Mouse (Mus musculus) megakaryocyte progenitor cell, adult 5-6 weeks (primary cell): Measurements from ENCODE around the gene Lig4. TPM values are rescaled to one million over a fixed set of nuclear protein-coding genes. Genes with fewer than 3 reads are reported as not detected.

ENCODE experiments used
- ATAC-seq: replicated peaks from 2 replicates; pipeline ENCODE4 v1.8.0; 2016; ENCODE audit warnings: mild to moderate bottlenecking, moderate TSS enrichment, inconsistent platforms; ENCODE audit not compliant: poor library complexity
- total RNA-seq, 2 experiments: library from RNA; stranded (forward) in 1 of 2; stranded (reverse) in 1 of 2; fragments of 157-497, 149-512 nt in 1 of 2; fragments of 200-1000 nt in 1 of 2; gene quantifications; 2 replicates each; pipeline versions ENCODE4 v1.2.3 to v1.2.4; 2015 to 2017

The Lig4 gene
- total RNA-seq (2015), result 1.7 and 1.9 TPM in 2 replicates
- 0.71 and 2.2 TPM in 2 replicates for total RNA-seq (2017)

DNA sequence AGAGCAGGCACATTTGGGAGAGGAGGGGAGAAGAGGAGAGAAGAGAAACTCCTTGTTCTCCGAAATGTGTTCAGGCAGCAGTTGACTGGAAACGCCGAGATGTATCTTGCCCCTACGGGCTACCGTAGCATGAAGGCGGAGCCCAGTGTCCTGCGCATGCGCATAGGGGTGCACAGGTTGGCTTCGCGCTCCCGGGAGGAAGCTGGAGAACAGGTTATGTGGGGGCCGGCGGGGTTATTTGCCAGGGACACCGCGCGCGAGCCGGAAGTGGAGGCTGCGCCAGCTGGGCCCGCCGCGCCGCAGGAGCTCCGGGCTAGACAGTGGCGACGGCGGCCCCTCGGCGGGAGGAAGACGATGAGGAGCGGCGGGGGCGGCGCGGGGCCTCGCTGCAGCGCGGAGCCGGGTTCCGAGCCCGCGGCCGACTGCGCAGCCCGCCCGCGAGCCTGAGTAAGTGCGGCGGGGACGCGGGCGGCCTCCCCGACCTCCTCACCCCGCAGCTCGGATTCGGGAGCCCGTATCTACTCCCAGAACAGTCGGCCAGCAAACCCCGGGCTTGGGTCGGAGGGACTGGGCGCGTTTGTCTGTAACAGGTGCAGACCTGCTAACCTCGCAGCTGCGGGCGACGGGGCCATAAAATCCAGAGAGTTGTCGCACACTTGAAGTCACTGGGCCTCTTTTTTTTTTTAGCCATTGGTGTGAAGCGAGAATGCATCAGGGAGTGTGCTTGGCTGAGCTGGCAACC is at the start of gene Lig4, which contains the start of gene Abhd13:
TSS of gene Lig4 (minus strand) at position 114 of the 742 bp plus-strand sequence.
TSS of gene Abhd13 (plus strand) at position 135 of the 742 bp plus-strand sequence.
- peak; percentile 79 for ATAC-seq

DNA sequence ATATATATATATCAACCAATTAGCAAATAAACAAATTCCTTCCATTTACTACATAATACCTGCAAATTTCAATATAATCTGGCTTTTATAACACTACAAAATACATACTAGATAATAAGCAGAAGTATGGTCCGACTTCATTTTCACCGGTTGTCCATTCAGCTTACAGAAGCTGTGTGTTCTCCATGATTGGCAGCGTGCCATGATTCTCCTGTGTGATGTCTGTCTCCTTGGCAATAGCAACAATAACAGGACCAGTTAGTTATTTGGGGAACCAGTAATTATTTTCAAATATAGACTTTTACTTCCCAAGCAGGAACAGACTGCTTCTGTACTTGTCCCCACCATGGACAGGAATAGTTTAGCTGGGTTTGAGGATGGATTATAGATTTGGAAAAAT is 39.7 kb upstream of the Lig4 start:
- ATAC-seq, result no peak

DNA sequence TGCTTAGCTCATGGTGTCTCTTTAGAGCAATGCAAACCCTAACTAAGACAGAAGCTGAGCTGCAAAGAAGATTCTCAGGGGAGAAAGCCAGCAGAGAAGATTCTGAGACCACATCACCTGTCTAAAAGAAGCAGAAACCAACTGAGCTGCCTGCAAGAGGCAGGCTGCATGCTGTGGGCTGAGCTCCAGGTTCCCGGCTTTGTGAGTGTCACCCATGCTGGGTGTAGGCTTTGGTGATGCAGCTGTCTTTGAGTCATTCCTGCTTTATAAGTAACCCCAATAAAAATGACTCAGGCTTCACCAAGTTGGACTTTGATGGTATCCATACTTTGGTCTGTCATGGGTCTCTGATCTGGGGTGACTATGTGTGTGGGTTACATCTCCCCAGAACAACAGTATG is 38.8 kb upstream of the Lig4 start:
- no peak for ATAC-seq

DNA sequence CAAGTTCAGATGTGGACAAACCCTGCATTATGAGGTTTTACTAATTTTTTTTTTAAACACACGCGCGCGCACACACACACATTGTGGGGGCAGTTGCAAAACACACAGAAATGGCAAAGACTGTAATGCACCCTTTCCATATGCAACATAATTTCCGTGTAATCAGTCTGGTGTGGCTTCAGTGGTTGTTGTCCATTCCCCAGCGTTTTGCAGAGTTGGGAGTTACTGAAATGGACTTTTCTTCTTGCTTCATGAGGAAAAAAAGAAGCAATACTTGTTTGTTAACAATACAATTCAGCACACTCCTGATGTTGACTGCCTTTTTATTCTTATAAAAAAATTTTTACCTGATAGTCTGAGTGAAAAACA is 30.2 kb upstream of the Lig4 start:
- ATAC-seq, result peak; percentile 32; the same call in 1 of the 2 replicates

DNA sequence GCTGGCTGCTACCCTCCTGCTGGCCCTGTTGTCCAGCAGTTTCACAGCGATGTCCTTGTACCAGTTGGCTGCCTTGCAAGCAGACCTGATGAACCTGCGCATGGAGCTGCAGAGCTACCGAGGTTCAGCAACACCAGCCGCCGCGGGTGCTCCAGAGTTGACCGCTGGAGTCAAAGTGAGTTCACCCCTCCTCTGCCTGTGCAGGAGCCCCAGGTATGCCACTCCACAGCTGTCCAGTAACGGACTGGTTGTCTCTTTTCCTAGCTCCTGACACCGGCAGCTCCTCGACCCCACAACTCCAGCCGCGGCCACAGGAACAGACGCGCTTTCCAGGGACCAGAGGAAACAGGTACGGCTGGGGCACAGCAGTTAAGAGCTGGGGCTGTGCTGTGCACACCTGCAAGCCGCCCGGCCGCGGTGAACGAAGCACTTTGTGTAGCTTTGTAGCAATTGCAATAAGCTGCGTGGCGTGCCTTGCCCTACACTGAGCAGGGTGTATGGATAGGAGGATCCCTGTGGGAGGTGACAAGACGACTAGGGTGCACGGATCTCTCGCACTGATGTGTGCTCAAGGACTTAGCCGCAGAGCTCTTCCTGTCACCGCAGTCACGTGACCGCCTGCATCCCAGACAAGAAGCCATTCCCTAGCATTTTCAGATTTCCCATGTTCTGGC is 29.6 kb upstream of the Lig4 start:
- peak; percentile 53 for ATAC-seq

DNA sequence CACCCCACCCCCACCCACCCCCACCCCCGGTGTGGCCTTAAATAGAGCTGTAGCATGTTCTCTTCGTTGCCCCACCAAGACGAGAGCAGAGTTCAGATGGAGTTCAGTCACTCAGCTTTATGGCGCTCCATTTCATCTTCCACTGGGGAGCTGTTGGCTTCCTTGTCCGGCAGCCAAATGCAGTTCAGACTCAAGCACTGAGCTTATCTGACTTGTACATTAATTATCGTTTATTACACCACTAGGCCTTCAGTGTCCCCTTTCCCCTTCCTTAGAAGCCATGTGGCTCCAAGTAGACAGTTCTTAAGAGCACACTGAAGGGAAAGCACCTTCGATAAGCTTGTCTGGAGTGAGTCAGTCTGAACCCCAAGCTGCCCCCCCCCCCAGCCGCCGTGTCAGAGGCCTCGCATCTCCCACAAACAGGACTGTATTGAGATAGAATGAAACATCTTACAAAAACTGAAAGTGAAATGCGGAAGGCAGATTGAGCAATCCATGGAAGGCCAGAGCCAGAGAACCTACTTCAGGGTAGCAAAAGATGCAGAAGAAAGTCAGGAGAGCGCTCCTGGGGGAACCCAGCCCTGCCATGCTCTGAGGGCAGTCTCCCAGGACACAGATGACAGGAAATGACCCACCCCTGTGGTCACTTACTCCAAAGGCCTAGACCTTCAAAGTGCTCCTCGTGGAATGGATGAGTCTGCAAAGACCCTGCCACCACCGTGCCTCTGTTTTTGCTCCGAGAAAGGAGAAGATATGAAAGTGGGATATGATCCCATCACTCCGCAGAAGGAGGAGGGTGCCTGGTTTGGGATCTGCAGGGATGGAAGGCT is 28.9 kb upstream of the Lig4 start, which contains the start of gene Tnfsf13b:
TSS of gene Tnfsf13b (plus strand) at position 312 of the 830 bp plus-strand sequence.
- ATAC-seq, result peak; percentile 88

DNA sequence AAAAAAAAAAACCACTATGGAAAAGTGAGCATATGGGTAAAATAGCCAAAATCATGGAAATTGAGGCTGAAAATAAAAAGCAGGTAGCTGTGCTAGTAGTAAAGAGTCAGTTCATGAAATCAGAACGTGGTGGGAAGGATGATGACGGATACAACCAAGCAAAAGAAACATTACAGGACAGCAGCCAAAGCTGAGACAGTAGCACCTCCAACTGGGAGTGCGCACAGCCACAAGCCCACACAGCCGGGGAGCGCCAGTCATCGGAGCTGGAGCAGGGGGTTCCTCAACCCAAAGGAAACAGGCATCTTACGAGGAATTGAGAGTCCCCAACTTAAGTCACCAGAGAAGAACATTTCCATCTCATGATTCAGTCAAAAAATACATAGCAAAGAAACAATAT is 26.6 kb upstream of the Lig4 start:
- ATAC-seq, result no peak

DNA sequence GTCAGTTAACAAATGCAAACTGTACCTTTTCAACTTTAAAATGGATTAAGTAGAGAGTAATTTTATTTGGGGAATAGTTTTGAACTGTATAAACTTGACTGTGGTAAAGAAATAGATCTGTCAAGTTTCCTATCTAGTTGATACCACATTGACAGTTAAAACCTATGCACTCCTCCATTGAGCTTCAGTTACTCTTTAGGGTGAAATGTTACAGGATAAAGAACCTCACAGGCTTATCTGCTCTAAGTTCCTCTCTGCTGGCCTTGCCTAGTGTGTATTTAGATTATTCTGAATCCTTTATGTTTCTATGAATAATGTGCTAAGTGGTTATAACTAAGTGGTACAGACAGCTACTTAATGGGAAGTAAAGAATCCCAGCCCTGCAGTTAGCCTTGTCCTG is 2.7 kb upstream of the Lig4 start:
- ATAC-seq, result no peak

DNA sequence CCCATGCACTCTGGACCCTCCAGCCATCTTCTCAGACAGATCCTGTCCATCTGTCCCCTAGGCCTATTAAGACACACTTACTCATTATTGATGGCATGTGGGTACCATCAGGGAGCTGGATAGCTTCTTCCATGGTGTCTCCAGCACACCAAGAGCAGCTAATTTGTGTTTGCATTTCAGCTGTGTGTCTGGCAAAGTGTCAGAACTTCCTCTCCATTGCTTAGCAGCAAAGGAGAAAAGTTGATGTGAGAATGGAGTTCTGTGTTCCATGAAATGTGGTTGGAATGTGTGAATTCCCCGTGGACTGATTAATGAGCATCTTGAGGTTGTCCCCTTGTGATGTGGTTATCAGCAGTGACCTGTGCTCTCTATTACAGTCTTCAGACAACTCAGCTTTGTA is 2.3 kb upstream of the Lig4 start:
- no peak for ATAC-seq

DNA sequence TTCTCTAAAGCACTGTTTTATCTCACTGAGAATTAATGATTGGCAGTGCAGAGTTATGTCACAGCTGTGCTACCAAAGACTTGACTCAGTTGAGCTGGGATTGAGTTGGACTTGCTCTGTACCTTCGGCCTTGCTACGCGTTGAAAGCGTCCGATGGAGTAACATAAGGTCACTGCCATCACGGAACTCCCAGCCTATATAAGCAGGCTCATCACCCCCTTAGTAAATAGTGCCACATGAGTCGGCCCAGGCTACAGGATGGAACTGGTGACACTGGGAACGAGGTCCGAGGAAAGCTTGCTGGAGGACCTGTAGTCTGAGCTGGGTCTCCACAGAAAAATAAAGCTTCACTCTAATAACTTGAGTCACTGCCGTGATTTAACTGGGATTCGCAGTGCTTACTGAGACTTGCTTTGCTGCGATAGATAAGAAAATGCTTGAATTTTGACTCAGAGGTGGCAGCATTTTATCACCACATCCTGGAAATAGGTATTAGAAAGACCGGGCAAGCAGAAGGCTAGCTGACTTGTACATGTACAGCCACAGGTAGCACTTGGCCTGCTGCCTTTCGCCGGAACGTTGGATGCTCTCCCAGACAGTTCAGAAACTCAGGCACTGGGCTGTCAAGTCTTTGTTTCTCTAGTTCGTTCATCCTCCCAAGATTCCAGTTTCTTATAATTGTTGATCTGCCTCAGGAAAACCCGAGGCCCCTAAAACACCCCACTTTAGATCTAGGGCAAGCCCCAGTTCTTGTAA is 1.2 kb upstream of the Lig4 start:
- ATAC-seq, result no peak

DNA sequence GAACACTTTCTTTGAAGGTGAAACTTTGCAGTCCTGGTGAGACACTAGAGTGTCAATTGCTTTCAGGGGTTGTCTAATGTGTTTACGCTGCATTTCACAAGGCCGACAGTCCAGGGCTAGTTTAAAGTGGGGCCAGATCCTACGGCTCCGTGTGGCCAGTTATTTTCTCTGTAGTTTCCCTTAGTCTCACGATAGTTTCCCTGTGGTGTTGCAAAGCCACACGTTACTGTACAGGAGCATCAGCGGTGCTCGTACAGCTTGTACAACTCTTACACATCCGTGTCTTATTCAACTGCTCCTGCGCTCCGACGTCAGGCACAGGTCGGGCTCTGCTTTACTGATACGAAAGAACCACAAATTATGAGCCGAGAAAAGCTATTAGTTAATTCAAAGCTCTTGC is 470 bp downstream of the Lig4 start:
- ATAC-seq, result peak; percentile 5; the same call in 1 of the 2 replicates

DNA sequence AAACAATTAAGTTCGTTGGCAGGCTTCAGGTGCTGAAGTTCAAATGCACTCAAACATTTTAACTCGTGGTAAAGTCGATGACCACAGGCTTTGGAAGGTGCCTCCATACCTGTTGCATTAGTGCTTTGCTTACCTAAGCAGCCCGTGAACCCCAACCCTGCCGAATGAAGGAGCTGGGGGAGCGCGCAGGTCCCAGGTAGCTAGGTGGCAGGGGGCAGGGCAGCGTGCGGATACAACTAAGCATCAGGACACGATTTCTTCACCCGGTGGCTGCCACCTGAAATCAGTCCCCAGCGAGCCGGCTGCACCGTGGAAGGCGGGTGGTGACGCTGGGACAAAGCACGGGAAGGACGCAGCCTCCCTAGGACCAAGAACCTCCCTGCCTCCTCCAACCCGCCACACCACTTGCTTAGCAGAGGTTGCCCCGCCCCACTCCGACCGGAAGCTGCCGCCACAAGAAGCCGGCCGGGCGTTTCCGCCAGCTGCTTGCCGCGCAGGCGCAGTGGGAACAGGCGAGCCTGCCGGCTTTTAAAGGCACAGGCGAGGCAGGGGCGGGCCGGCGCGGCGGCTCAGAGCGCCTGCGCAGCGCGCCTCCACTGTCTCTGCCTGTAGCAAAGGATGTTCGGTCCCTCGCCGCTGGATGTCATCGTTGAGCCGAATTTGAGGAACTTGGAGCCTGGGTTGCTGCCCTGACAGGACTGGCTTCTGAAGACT is 1.4 kb downstream of the Lig4 start:
- peak; percentile 82 for ATAC-seq

DNA sequence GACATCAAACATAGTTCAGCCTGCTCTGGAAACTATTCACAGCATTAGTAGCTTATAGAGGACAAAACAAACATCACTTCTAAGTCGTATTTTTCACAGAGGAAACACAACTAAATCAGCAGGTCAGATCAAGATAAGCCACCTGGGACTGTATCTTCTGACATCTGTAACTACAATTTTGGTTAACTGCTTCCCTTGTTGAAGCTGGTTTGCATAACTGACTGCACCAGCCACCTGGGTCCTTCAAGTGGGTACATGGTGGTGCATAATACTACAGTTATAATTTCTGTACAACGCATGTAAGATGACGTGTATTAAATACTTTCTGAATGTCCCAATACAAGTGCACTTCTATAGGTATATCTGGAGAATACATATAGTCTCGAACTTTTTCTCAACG is 2.2 kb downstream of the Lig4 start:
- no peak for ATAC-seq

DNA sequence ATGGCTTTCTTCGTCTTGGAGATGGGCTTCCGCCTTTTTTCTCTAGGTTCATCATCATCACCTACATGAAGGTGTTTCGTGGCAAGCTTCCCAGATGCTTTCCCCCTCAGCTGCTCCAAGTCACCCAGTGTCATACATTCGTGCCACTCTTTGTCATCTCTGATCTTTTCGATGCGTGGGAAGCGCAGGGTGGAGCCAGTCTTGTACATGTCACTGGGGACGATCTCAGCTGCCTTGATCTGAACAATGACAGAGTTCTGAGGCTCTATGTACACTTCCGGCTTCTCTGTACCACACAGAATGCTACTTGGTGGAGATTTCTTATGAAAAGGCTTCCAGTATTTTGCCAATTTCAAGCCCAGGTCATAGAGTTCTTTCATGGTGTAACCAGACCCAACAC is 5.6 kb downstream of the Lig4 start:
- no peak for ATAC-seq

DNA sequence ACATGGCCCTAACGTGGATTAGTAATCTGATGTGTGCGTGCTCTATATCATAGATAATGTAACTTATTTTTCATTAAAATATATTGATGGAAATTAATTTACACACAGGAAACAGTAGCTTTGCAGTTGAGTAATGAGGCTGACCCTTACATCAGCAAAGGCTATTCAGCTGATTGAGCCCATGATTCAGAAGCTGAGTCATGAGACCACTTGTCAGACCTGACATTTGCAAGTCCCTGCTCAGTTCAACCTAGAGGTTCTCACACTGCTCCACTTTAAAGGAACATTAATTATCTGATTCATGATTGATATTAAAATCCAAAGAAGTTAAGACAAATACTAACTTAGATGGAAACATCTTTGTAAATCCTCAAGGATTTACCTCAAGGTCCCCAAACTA is 17.6 kb downstream of the Lig4 start:
- no peak for ATAC-seq

DNA sequence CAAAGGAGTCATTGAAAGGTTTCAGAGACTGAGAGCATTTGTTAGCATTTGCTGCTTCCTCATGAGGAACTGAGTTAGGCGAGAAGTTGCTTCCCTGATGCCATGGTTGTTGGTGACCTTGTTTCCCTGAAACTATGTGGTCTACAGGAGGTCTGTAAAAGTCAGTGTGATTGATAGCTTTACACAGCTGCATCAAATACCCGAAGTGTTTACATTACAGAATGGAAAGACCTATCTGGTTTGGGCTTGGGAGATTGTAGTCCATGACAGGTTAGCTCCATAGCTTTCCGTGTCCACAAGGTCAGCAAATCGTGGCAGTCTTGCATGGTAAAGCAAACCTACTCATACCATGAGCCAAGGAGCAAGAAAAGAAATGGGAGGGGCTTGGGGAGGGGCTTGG is 19.1 kb downstream of the Lig4 start:
- ATAC-seq, result no peak

DNA sequence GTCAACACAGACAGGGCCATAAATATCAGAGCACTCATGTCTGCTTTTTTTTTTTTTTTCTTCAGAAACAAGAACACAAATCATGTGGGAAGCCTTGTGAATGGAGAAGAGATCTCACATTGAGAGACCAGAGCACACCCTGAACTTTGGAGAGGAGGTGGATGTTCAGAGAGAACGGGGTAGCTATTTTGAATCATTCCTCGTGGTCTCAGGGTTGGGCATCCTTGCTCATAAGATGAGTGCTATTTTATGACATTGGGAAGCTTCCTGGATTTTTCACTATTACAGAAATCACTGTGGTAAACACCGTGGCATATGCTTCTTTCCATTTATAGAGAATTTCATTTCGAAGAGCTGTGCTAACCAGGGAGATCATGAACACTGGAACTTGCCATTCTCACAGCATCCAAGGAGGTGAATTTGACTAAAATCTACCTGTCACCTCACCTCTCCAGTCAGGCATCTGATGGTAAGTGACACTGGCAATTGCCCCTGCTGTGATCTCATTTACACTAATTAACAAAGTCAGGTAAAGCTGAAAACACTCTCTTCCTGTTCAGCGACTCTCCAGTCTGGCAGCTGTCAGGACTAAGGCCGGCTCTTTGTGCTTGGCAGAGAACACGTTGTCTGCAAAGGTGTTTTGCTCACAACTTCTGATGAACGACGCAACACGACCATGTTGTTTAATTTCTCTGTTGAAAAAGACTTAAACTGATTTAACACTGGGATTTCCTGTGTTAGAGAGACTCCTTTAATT is 28.2 kb downstream of the Lig4 start:
- no peak for ATAC-seq

DNA sequence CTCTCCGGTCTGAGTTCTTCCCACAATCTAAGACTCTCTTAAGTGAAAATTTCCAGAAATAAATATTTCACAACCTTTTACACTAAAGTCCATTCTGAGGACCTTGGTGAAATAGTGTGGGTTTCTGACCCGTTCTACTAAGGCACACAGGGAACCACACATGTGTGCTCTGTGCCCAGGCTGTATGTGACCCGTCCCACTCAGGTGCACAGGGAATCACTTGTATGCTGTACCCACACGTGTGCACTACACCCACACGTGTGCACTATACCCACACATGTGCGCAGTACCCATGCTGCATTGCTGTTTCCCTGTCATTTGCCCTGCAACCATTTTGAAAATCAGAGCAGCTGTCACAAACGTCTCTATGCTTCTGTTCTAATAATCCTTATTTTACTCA is 41.9 kb downstream of the Lig4 start:
- ATAC-seq, result no peak

DNA sequence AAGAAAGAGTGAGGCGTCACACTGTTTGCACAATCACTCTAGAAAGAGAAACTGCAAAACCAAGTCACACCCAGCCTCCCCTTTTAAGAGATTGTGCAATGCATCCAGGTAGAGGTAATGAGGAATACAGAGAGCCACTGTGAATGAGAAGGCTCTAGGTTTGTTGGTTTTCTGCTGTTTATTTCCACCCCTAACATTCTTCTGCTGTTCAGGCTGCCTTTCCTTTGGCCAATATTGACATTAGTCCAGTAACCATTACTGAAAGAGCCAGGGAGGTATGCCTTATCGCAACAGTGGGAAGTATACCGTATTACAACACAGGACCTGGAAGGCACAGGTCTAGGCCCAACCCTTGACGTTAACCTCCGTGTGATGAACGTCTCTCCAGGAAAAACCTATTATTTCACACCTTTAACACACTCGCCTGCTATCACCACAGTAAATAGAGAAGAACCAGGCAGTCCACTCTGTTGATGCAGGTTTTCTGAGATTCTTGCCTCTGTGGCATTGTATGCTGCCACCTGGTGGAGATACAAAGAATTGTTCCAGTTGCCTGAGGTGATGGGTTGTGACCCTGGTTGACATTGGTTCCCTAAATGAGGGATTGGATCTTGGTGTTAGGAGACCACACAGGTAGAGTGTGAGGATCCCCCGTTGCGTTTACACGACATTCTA is 42.5 kb downstream of the Lig4 start:
- ATAC-seq, result peak; percentile 76
